Mouse (Mus musculus): Measurements from ENCODE around the gene Gm43064. TPM values are rescaled to one million over a fixed set of nuclear protein-coding genes. Genes with fewer than 3 reads are reported as not detected.
"Not testable (repeated sequence)": the region's sequence is repeated elsewhere in the genome, so short reads cannot be mapped to it uniquely, and the experiment has no call there.

Gene Gm43064
- not detected for total RNA-seq (2021)
- long read RNA-seq, experiment 1, result 0 reads
- long read RNA-seq, experiment 2, result 0 reads

DNA sequence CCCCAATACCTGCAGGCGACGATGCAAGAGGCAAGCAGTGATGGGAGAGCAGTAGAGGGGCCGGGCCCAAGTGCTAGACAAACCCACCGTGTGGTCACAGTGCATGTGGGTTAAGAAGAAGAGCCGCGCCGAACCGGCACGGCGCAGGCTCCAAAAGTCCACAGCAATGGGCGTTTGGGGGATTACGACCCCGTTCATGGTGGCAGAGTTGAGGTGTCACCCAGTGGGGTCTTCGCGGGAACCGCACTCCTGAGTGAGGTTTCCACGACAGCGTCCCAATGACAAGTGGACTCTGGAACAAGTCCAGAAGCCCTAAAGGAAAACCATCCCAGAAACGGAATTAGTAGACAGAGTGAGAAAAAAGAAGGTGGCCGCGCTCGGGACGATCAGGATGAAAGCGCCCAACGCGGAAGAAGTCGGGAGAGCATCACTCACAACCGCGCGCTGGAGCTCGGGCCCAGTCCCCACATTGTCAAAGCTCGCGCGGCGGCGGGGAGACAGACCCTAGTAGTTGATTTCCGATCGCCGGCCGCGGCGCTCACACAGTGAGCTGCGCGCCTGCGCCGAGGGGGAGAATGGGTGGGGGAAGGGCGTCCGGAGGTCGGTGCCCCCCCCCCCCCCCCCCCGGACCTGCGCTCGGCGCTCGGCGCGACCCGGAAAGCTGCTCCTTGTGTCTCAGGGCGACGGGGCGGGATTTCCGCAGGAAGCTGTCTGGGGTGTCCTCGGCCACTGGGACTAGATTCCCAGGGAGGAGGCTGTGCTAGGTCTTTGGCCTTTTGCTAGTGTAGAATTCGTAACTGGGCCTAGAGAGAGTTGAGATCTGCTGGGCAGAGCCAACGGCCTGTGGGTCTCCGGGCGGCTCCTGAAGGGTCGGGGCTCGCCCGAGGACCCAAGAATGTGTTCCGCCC, at the start of gene Gm43064, which contains the start of the genes Dclre1b and Ap4b1:
Gene Gm43064 (plus strand): TSS at position 683 of the 908 bp plus-strand sequence.
Gene Dclre1b (minus strand): TSS at position 554 of the 908 bp plus-strand sequence.
Gene Ap4b1 (plus strand): TSS at position 630 of the 908 bp plus-strand sequence.
- DNase-seq, result peak; percentile 90

DNA sequence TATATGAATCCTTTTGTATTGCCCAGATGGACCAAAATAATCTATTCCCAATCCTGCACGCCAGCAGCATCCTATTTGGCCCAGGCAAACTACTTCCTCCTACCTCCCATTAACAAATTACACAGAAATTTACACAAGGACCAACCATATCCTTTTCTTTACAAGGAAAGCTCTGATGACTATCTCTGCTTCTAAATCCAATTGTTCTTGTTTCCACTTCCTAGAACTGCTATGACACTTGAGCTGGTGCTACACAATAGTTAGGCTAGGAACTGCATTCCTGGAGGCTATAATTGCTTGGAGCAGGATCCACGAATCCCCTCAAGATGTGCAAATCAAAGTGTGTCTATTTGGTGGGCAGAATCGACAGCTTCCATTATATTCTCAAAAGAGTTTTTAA, 42.6 kb upstream of the Gm43064 start:
- no peak for DNase-seq

- peak; percentile 55 for DNase-seq
Measured at GRCm38 (mm10) chr3:103771531-103772130, 37.7 kb upstream of the Gm43064 start.

DNA sequence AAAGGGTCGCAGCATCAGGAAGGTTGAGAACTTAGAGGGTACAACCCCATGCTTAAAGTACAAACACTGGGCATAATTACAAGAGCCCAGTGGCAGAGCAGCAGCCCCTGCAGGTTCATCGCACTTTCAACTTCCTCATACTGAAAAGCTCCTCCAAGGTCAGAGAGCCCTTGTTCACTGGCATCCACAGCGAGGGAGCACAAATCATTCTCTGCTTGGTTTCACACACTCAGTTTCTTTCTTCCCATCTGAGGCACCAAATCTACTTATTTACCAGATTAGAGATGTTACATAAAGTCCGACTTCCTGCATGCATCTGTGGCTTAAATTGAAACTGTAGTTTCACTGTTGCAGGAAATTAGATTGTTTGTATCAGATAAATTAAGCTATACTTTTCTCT, 36.5 kb upstream of the Gm43064 start:
- DNase-seq, result no peak

GRCm38 (mm10) chr3:103773508-103773907, 35.9 kb upstream of the Gm43064 start:
- DNase-seq, result no peak

DNA sequence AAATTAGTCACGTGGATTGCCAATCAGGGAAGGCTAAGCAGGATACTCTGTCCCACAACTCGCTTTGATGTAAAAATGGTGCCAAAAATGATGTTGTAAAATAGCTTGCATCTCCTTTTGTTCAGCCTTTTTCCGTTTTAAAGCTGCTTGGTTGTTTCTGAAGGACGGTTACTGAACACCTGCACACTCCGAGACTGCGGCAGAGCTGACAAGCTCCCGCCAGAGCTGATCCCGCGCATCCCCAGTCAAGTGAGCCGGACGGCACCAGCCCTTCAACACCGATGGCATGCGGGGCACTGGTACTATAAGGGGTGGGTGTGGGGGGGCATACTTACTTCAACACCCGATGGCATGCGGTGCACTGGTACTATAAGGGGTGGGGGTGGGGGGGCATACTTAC, 35.4 kb upstream of the Gm43064 start:
- DNase-seq, result no peak

DNA sequence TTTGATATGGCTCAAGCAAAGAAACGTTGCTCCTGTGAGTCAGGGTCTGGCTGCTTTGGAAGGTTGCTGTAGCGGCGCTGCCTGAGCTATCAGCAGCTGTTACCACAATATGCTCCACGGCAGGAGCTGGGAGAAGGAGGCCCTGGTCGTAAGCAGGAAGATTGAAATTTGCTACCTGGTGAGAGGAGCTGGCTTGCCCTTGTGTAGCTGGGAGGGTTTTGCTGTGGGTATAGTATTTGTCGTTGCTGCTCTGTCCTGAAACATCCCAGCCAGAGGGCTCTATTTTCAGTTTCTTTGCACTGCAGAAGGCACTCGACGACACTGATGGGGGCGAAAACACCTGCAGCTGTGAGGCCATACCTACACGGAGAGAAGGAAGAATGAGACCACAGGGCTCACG, 31.4 kb upstream of the Gm43064 start:
- no peak for DNase-seq

DNA sequence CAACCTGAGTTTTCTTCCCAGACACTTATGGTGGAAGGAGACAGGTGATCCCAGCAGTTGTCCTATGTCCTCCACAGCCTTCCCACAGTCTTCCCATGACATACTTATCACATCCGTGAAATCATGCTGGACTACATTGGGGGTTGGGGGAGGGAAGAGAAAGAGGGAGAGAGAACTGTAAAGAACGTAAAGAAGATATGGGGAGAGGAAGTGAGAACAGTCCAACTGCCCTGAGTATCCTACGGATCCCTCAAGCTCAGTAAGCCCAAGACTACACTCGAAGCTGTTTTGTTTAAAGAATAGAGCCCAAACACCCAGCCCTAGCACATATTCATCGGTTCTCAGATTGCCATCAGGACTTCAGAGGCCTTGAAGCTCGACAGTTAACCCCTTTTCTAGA, 30.7 kb upstream of the Gm43064 start:
- no peak for DNase-seq

DNA sequence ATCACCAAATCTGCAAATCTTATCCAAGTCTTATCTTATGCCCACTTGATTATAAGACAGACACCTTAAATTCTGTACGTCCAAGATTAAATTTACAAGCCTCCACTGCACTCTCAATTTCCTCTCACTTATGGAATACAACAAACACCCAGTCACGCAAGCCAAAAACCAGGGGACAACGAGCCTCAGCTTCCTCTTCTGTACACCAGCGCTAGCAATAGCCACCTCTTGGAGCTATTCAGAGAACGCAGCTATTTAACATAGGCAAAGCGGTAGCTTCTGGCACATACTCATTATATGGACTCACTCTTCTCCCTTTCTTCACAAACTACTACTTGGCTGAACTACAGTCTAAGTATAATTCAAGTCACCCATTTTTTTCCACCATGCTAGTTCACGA, 30.2 kb upstream of the Gm43064 start:
- no peak for DNase-seq

- DNase-seq, result no peak
Measured at GRCm38 (mm10) chr3:103780271-103780670, 29.1 kb upstream of the Gm43064 start.

DNA sequence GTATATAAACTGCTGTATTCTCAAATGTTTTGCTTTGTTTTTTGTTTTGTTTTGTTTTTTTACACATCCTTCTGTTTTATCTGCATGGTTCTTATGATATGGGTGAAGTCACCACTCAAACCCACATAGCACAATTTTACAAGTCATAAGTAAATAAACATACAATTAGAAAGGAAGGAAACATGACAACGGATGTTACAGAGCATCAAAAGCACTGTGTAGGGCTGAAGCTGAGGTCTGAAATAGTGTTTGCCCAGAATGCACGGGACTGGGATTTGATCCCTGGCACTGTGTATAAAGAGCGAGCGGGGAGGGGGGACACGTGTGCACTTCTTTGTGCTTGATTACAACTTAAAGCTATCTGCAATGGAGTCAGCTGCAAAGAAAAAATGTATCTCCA, 28.6 kb upstream of the Gm43064 start:
- DNase-seq, result no peak

DNA sequence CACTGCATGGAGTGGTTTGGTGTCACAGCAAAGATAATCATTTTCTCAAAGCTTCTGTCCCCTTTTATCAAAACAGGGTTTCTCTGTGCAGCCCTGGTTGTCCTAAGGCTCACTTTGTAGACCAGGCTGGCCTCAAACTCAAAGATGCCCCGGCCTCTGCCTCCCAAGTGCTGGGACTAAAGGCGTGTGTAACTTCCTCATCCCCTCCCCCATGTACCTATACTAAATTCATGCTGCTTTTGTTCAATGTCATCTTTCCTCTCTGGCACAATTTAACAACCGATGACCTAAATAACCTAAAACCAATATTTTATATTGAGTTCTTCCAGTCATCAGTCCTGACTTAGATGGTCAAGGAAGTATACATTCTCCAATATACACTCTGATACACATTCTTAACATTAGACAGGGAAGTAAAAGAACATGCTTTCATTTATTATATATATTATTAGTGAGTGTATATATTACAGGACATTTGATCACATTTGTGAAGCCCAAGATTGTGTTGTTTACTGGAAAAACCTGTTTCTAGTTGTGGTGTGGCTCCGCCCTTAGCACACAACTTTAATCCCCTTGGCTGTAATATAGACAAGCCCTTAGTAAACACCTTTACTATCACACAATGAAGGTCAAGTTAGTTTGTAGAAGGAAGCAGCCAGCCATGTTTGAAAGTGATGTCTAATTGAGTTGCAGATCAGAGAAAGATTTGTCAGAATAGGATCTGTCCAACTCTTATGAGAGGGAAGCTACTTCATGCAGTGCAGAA, 26.3 kb upstream of the Gm43064 start:
- DNase-seq, result no peak

DNA sequence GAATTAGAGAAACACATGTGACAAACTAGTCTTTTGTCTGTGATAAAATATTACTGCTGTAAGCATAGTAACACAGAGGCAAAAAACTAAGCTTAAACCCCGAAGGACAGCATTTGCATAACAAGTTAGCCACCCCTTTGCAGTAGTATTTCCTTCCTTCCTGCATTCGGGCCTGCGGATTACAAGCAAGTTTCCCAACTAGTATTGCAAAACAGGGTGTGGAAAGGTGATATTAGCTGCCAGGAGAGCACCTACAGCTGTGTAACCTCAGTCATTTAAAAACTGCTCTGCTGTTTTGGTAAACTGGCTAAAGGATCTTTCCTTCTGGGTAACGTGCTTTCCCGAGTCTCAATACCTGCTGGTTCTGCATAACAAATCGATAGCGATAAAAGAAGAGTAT, 22.1 kb upstream of the Gm43064 start:
- no peak for DNase-seq

DNA sequence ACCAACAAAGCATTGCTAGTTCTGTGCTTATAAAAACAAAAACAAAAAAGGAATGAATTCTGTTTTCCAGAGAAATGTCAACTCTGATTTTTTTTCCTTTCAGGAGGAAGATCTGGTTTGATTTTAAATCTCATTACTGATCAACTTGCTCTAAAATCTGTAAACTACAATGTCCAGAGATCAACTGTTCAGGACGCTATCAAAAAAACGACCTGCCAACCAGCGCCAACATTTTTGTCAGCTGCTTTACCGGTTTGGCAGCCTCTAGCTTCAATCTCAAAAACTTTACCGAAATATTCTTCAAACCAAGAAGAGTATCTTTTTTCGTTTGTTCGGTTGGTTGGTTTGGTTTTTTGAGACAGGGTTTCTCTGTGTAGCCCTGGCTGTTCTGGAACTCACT, 20.3 kb upstream of the Gm43064 start:
- DNase-seq, result no peak

GRCm38 (mm10) chr3:103789891-103790345, 19.5 kb upstream of the Gm43064 start:
- DNase-seq, result no peak

DNA sequence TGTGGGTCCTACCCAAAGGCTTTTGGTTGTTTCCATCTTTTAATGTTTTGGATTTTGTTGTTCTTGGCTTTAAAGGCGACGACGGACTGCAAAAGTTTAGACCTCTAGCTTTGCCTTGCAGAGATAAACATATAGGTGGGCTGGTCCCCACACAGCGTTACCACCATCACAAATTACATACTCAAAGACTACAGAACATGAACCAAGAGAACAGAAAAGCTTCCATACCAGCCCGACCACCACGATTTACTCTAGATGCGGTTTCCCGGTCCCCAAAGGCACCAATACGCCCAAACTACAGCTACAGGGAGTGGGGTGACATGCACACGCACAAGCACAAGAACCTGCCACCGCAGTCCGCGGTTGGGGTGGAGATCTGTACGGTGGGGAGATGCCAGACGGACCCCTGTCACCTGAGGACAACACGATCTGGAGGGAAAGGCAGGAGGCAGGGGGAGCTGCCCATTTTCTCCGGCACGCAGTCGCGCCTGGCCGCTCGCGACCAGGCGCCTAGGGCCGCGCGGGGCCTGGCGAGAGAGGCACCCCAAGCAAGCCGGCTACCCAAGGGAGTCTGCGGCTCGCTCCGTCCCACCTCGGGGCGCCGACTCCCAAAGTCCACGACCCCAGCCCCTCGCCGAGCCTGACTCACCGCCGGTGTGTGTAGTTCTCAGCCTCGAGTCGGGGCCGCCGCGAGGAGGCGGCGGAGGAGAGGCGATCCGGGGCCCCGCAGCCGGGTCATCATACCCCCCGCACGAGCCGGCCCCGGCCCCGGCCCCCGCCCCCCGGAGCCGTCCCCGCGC, 18.8 kb upstream of the Gm43064 start:
- no peak for DNase-seq

- peak; percentile 90 for DNase-seq
Measured at GRCm38 (mm10) chr3:103791230-103792110, 17.9 kb upstream of the Gm43064 start, which contains the start of gene Hipk1. Hipk1 (minus strand) TSS chr3:103791563.

DNA sequence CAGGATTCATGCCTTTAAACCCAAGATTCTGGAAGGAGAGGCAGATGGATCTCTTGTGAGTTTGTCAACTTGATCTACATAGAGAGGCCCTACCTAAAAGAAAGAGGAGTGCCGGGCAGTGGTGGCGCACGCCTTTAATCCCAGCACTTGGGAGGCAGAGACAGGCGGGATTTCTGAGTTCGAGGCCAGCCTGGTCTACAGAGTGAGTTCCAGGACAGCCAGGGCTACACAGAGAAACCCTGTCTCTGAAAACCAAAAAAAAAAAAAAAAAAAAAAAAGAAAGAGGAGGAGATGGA, 17.3 kb upstream of the Gm43064 start:
- DNase-seq, result not testable (repeated sequence)

GRCm38 (mm10) chr3:103792566-103792965, 16.8 kb upstream of the Gm43064 start:
- no peak for DNase-seq

GRCm38 (mm10) chr3:103796389-103796788, 13.0 kb upstream of the Gm43064 start:
- no peak for DNase-seq

DNA sequence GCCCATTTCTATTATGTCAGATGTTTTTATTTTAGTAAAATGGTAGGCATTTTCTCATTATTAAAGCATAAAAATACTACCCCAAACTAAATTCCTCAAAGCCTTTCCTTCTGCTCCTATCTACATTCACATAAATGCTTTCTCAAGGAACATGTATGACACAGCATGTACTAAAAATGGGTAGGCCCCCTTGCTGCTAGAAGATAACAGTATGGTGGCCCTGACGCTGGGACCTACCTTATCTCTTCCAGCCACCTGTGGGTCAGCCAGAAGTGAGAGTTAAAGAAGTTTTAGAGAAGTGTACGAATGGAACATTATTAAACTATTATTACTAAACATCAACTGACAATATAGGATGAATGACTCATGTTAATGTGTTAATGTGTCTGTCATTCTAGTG, 9.9 kb upstream of the Gm43064 start:
- no peak for DNase-seq
